Mouse (Mus musculus): ENCODE results near the gene Trex2.

DNA sequence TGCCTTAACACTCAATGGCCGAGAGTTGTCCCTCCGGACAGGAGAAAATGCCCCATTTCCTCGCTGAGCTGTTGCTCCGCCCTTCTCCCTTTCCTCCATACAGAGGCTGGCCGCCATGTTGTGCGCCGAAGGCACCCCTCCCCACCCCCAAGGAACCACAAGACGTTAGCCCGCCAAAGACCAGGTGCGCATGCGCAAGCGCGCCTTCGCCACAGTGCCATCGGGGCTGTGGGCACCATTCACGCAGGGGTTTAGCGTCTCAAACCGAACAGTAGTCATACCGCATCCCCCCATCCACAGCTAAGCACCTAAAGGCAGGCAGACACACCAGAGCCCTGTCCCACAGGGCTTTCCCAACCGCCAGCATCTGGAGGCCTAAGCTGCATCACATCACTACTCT lies 34.2 kb downstream of the Trex2 start:
- no peak for TF ChIP-seq GATA1 (IDR thresholded peaks at IDR 0.05; ENCODE audit: low read length)
- TF ChIP-seq TAL1 (IDR thresholded peaks at IDR 0.05; ENCODE audit: low read length) = no peak
